Mouse (Mus musculus) forebrain, embryonic 10.5 days (tissue): ENCODE results near the gene Gm45140. TPM values are rescaled to one million over a fixed set of nuclear protein-coding genes. Genes with fewer than 3 reads are reported as not detected.

Source experiments
- DNase-seq: peaks from one replicate; pipeline ENCODE4 v3.0.0-alpha.2; 2017; ENCODE audit warnings: low spot score; ENCODE audit errors: extremely low spot score
- H3K27ac ChIP-seq: fragments of 300-500 bp; sonication (generic); 2 replicates; pipeline ENCODE4 v1.5.1; 2016; ENCODE audit warnings: mild to moderate bottlenecking
- H3K27me3 ChIP-seq: fragments of 300-500 bp; sonication (generic); 2 replicates; pipeline ENCODE4 v1.6.1; 2016; ENCODE audit warnings: mild to moderate bottlenecking; ENCODE audit not compliant: poor library complexity, severe bottlenecking
- H3K36me3 ChIP-seq: fragments of 300-500 bp; sonication (generic); replicated peaks from 2 replicates; pipeline ENCODE4 v1.6.1; 2016; ENCODE audit warnings: mild to moderate bottlenecking, moderate library complexity
- H3K4me1 ChIP-seq: fragments of 300-500 bp; sonication (generic); 2 replicates; pipeline ENCODE4 v1.6.1; 2016
- H3K4me3 ChIP-seq: fragments of 300-500 bp; sonication (generic); 2 replicates; pipeline ENCODE4 v1.5.1; 2016; ENCODE audit warnings: mild to moderate bottlenecking, moderate library complexity
- H3K9me3 ChIP-seq: fragments of 300-500 bp; sonication (generic); 2 replicates; pipeline ENCODE4 v1.6.1; 2016; ENCODE audit warnings: mild to moderate bottlenecking, moderate library complexity
- WGBS: fragments of 180-500 bp; shearing (Covaris S2); methylation state at CpG from one replicate; pipeline ENCODE4 v1.1.7; 2016; 5-methylcytosine and 5-hydroxymethylcytosine counted together
- polyA plus RNA-seq: library from polyadenylated mRNA; unstranded; fragments of >200 nt; fragmentation: Nextera tagmentation; extraction: Ambion mirVana; gene quantifications from 2 replicates; pipeline ENCODE4 v1.2.1, GENCODE M21; 2016

The Gm45140 gene
- polyA plus RNA-seq, 1 experiment from 2014 or later, result 2.1 TPM

GRCm38 (mm10) chr6:87807735-87808440 lies 27.7 kb downstream of the Gm45140 start:
- Histone ChIP-seq H3K27me3 (peaks cover 10% of the 10 kb centered on the region; the same call in 1 of the 2 replicates), H3K27ac (no peak overlapping the region), H3K9me3 (no peaks in the 10 kb centered on the region), H3K4me3 (no peak overlapping the region), H3K4me1 (peaks cover 30% of the 10 kb centered on the region), H3K36me3 (0 out of 2 replicates have a peak, but pooled peaks cover 5% of the 10 kb centered on the region)
- DNase-seq, result no peak
- WGBS, result 87% methylated on average over 4 of the region's 4 CpGs

DNA sequence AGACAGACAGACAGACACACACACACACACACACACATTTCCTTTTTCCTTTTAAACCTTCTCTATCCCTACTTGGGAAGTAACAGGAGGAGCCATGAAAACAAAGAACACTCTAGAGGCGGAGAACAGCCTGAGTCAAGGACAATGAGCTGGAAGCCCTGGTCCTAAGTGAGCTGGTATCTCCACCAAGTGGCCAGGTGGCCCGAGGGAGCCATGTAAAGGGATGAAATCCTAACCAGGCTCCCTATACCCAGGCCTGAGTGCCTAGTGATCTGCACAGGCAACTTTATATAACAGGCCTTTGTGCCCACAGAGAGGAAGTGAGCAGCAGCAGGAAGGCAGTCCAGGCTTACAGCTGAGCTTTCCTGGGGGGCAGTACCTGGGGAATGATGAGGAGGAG lies 28.7 kb downstream of the Gm45140 start:
- 37% methylated on average over 2 of the region's 2 CpGs for WGBS
- Histone ChIP-seq H3K4me3 (no peak overlapping the region), H3K36me3 (0 out of 2 replicates have a peak, but pooled peaks cover 5% of the 10 kb centered on the region)

DNA sequence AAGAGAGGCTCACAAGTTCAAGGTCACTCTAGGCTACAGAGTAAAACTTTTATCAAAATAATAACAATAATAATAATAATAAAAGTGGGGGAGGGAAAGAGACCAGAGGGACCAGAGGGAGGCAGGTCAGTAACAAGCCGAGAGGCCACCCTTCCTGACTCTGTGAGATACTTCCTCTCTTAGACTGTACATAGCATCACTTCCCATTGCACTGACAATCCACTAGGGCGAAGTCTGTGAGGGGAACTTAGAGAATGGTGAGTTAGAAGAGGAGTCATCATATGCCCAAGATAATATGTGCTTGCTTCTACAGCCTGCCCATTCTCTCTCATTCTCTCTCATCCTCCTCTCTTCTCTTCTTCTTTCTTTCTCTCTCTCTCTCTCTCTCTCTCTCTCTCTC lies 29.6 kb downstream of the Gm45140 start:
- Histone ChIP-seq H3K4me1 (peaks cover 13% of the 10 kb centered on the region), H3K4me3 (no peak overlapping the region), H3K27ac (no peak overlapping the region), H3K9me3 (no peaks in the 10 kb centered on the region), H3K36me3 (0 out of 2 replicates have a peak, but pooled peaks cover 5% of the 10 kb centered on the region), H3K27me3 (peaks cover 10% of the 10 kb centered on the region; the same call in 1 of the 2 replicates)
- 88% methylated on average over 2 of the region's 2 CpGs for WGBS
- no peak for DNase-seq

More for the DNA sequence above, 28.7 kb downstream of the Gm45140 start:
- DNase-seq, result no peak
- Histone ChIP-seq H3K9me3 (no peaks in the 10 kb centered on the region), H3K4me1 (peaks cover 21% of the 10 kb centered on the region), H3K27ac (no peak overlapping the region), H3K27me3 (peaks cover 10% of the 10 kb centered on the region; the same call in 1 of the 2 replicates)

DNA sequence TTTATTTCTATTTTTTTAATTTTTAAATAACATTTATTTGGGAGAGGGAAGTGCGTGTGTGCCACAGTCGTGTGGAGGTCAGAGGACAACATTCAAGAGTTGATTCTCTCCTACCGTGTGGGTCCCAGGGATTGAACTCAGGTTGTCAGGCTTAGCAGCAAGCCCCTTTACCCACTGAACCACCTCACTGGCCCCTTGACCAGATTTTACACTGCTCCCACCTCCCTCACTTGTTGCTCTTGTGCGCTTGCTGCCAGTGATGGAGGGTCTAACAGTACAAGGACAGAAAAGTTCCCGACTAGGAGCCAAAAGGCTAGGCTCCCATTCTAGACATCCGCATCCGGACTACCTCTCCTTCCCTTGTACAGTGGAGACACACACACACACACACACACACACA lies 30.1 kb downstream of the Gm45140 start:
- no peak for DNase-seq
- no peaks in the 10 kb centered on the region for H3K9me3 ChIP-seq
- no peak overlapping the region for H3K27ac ChIP-seq
- peaks cover 10% of the 10 kb centered on the region; the same call in 1 of the 2 replicates for H3K27me3 ChIP-seq
- no peak overlapping the region for H3K4me3 ChIP-seq
- 0 out of 2 replicates have a peak, but pooled peaks cover 5% of the 10 kb centered on the region for H3K36me3 ChIP-seq
- 95% methylated on average over 7 of the region's 7 CpGs for WGBS
- H3K4me1 ChIP-seq, result peaks cover 7% of the 10 kb centered on the region

DNA sequence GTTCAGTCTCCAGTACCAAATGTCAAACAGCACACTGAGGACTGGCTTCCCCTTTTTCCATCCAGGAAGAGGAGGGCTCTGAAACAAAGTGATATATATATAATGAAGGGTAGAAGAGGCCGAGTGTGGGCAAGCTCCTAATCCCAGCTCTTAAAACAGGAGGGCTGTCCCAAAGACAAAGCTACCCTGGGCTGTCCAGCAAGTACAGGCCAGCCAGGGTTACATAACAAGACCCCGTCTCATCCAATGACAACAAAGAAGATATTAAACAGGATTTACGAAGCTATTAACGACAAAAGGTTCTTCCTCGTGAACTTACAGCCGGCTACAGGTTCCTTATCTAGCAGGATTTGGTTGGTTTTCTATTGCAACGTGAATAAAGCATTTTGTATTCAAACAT lies 30.7 kb downstream of the Gm45140 start:
- Histone ChIP-seq H3K9me3 (no peaks in the 10 kb centered on the region), H3K4me3 (no peak overlapping the region), H3K27ac (no peak overlapping the region), H3K36me3 (0 out of 2 replicates have a peak, but pooled peaks cover 5% of the 10 kb centered on the region), H3K4me1 (peaks cover 3% of the 10 kb centered on the region; the same call in 1 of the 2 replicates), H3K27me3 (peaks cover 5% of the 10 kb centered on the region; the same call in 1 of the 2 replicates)
- no peak for DNase-seq
- 86% methylated on average over 7 of the region's 7 CpGs for WGBS

DNA sequence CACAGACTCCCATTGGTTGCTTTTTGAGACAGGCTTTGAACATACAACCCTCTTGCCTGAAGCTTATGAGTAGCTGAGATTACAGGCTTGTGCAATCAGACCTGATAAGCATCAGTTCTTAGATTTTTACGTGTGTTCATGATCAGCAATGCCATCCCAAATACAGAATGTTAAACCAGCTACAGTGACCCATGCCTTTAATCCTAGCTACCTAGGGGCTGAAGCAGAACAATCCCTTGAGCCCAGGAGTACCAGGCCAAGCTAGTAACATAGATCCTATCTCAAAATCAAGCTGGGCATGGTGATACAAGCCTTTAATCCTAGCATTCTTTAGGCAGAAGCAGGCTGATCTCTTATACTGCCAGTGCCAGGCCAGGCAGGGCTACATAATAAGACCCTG lies 31.6 kb downstream of the Gm45140 start:
- no peak for DNase-seq
- Histone ChIP-seq H3K9me3 (no peaks in the 10 kb centered on the region), H3K36me3 (0 out of 2 replicates have a peak, but pooled peaks cover 5% of the 10 kb centered on the region), H3K4me1 (peaks cover 3% of the 10 kb centered on the region; the same call in 1 of the 2 replicates), H3K27me3 (no peaks in the 10 kb centered on the region), H3K4me3 (no peak overlapping the region), H3K27ac (no peak overlapping the region)
- WGBS, result 90% methylated on average over 1 of the region's 1 CpGs

DNA sequence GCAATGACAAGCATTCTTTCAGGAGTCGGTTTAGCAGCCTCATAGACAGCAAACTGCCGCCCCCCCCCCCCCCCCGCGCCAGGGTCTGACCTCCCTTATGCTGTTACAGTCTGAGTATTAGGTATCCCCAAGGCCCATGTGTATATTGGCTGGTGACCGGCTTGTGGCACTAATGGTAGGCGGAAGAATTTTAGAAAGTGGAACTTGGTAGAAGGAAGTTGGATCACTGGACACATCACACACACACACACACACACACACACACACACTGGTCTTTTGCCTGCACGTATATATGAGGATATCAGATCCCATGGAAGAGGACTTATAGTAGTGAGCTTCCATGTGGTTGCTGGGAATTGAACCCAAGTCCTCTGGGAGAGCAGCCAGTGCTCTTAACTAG lies 33.1 kb downstream of the Gm45140 start:
- 89% methylated on average over 7 of the region's 7 CpGs for WGBS
- 0 out of 2 replicates have a peak, but pooled peaks cover 3% of the 10 kb centered on the region for H3K36me3 ChIP-seq
- no peak for DNase-seq
- no peak overlapping the region for H3K27ac ChIP-seq
- no peaks in the 10 kb centered on the region for H3K27me3 ChIP-seq
- no peak overlapping the region for H3K4me3 ChIP-seq
- peaks cover 3% of the 10 kb centered on the region; the same call in 1 of the 2 replicates for H3K4me1 ChIP-seq
- H3K9me3 ChIP-seq, result no peaks in the 10 kb centered on the region

GRCm38 (mm10) chr6:87799576-87799975 lies 36.0 kb downstream of the Gm45140 start:
- Histone ChIP-seq H3K27ac (no peak overlapping the region), H3K36me3 (0 out of 2 replicates have a peak, but pooled peaks cover 2% of the 10 kb centered on the region), H3K4me3 (no peak overlapping the region), H3K4me1 (peaks cover 10% of the 10 kb centered on the region), H3K9me3 (no peaks in the 10 kb centered on the region), H3K27me3 (no peaks in the 10 kb centered on the region)
- 92% methylated on average over 6 of the region's 6 CpGs for WGBS
- DNase-seq, result no peak

- Histone ChIP-seq H3K4me3 (no peak overlapping the region), H3K27me3 (no peaks in the 10 kb centered on the region), H3K36me3 (peaks cover 8% of the 10 kb centered on the region), H3K27ac (no peak overlapping the region), H3K4me1 (peaks cover 10% of the 10 kb centered on the region), H3K9me3 (no peaks in the 10 kb centered on the region)
- 64% methylated on average over 2 of the region's 2 CpGs for WGBS
- no peak for DNase-seq
These were observed 38.3 kb downstream of the Gm45140 start for GRCm38 (mm10) chr6:87797321-87797720.

DNA sequence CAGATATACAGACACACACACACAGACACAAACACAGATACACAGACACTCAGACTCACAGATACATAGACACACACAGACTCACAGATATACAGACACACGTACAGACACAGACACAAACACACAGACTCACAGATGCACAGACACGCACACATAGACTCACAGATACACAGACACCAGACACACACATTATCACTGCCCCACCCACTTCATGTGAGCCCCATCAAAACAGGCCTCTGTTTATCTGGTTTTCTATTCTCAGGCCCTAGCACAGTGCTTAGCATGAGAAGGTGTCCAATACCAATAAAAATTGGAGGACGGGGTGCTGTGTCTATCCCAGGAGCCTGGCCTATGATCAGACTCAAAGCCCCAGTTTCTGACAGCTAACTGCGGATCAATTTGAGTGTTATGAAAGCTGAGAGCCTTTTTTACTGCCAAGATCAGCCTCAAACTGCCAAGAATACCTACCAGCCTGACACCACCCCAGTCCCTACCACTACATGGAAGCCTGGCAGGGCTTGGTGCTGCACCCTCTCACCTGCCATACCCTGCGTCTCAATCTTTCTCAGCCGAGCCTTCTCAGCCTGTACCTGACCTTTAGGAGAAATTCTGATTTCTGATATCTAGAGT lies 39.2 kb downstream of the Gm45140 start:
- Histone ChIP-seq H3K4me3 (no peak overlapping the region), H3K9me3 (no peaks in the 10 kb centered on the region), H3K36me3 (peaks cover 13% of the 10 kb centered on the region), H3K4me1 (peaks cover 10% of the 10 kb centered on the region), H3K27ac (no peak overlapping the region), H3K27me3 (no peaks in the 10 kb centered on the region)
- 95% methylated on average over 6 of the region's 6 CpGs for WGBS
- no peak for DNase-seq

GRCm38 (mm10) chr6:87795385-87796150 lies 40.0 kb downstream of the Gm45140 start:
- H3K27me3 ChIP-seq, result no peaks in the 10 kb centered on the region
- no peak for DNase-seq
- H3K4me3 ChIP-seq, result no peak overlapping the region
- no peak overlapping the region for H3K27ac ChIP-seq
- 60% methylated on average over 6 of the region's 6 CpGs for WGBS
- peaks cover 13% of the 10 kb centered on the region for H3K36me3 ChIP-seq
- peaks cover 10% of the 10 kb centered on the region for H3K4me1 ChIP-seq
- H3K9me3 ChIP-seq, result no peaks in the 10 kb centered on the region

GRCm38 (mm10) chr6:87793821-87794510 lies 41.6 kb downstream of the Gm45140 start:
- no peak for DNase-seq
- 97% methylated on average over 10 of the region's 10 CpGs for WGBS
- Histone ChIP-seq H3K9me3 (no peaks in the 10 kb centered on the region), H3K27ac (no peak overlapping the region), H3K27me3 (no peaks in the 10 kb centered on the region), H3K4me3 (no peak overlapping the region), H3K36me3 (peaks cover 13% of the 10 kb centered on the region), H3K4me1 (peaks cover 14% of the 10 kb centered on the region)
